Mouse (Mus musculus) forebrain, embryonic 11.5 days (tissue): ENCODE measurements around the gene Pik3ap1. TPM values are rescaled to one million over a fixed set of nuclear protein-coding genes. Genes with fewer than 3 reads are reported as not detected.

Experiments
- ATAC-seq: fragments of 200-750 bp; cut with Nextera tagmentation; replicated peaks from 2 replicates; pipeline ENCODE4 v1.8.0; 2017; ENCODE audit warnings: moderate TSS enrichment; ENCODE audit not compliant: low FRiP score
- DNase-seq: peaks from one replicate; pipeline ENCODE4 v3.0.0-alpha.2; 2017; ENCODE audit warnings: low spot score
- H3K27ac ChIP-seq: fragments of 300-500 bp; sonication (generic); 2 replicates; pipeline ENCODE4 v1.5.1; 2014; ENCODE audit warnings: low read depth, low read length
- H3K27me3 ChIP-seq: fragments of 300-500 bp; sonication (generic); 2 replicates; pipeline ENCODE4 v1.6.1; 2014; ENCODE audit warnings: mild to moderate bottlenecking, low read length, mixed read lengths; ENCODE audit not compliant: control insufficient read depth, insufficient read depth
- H3K36me3 ChIP-seq: fragments of 300-500 bp; sonication (generic); 2 replicates; pipeline ENCODE4 v1.6.1; 2014; ENCODE audit warnings: mild to moderate bottlenecking, low read length, moderate library complexity, mixed read lengths; ENCODE audit not compliant: control insufficient read depth, insufficient read depth
- H3K4me1 ChIP-seq: fragments of 300-500 bp; sonication (generic); replicated peaks from 2 replicates; pipeline ENCODE4 v1.6.1; 2014; ENCODE audit warnings: low read length, mixed read lengths; ENCODE audit not compliant: control insufficient read depth, insufficient read depth
- H3K4me2 ChIP-seq: fragments of 300-500 bp; sonication (generic); 2 replicates; pipeline ENCODE4 v1.6.1; 2014; ENCODE audit warnings: low read depth, mild to moderate bottlenecking, low read length, moderate library complexity, mixed read lengths; ENCODE audit not compliant: severe bottlenecking
- H3K4me3 ChIP-seq: fragments of 300-500 bp; sonication (generic); 2 replicates; pipeline ENCODE4 v1.5.1; 2014; ENCODE audit warnings: low read depth, low read length
- H3K9ac ChIP-seq: fragments of 300-500 bp; sonication (generic); 2 replicates; pipeline ENCODE4 v1.6.1; 2014; ENCODE audit warnings: low read length
- H3K9me3 ChIP-seq: fragments of 300-500 bp; sonication (generic); 2 replicates; pipeline ENCODE4 v1.6.1; 2016; ENCODE audit warnings: low read length, mixed read lengths; ENCODE audit not compliant: control insufficient read depth
- WGBS: fragments of 180-500 bp; shearing (Covaris S2); extraction: QIAGEN DNeasy Blood & Tissue Kit; methylation state at CpG from one replicate; pipeline ENCODE4 v1.1.7; 2014; 5-methylcytosine and 5-hydroxymethylcytosine counted together
- polyA plus RNA-seq: library from polyadenylated mRNA; unstranded; fragments of >200 nt; fragmentation: Nextera tagmentation; extraction: Ambion mirVana; gene quantifications from 2 replicates; pipeline ENCODE4 v1.2.1, GENCODE M21; 2014

The Pik3ap1 gene
- polyA plus RNA-seq, 1 experiment from 2014 or later, result 3.3 TPM

GRCm38 (mm10) chr19:41290952-41291619 lies 93.8 kb downstream of the Pik3ap1 start:
- Histone ChIP-seq H3K27me3 (no peaks in the 10 kb centered on the region), H3K4me3 (no peak overlapping the region), H3K27ac (no peak overlapping the region), H3K4me2 (no peak overlapping the region), H3K4me1 (no peaks in the 10 kb centered on the region), H3K9me3 (no peaks in the 10 kb centered on the region), H3K36me3 (no peaks in the 10 kb centered on the region), H3K9ac (no peak overlapping the region)
- ATAC-seq (no peak), DNase-seq (no peak)
- WGBS, result 58% methylated on average over 5 of the region's 5 CpGs

- Histone ChIP-seq H3K4me1 (no peaks in the 10 kb centered on the region), H3K4me2 (no peak overlapping the region), H3K27ac (no peak overlapping the region), H3K27me3 (no peaks in the 10 kb centered on the region), H3K4me3 (no peak overlapping the region), H3K9ac (no peak overlapping the region), H3K9me3 (no peaks in the 10 kb centered on the region), H3K36me3 (no peaks in the 10 kb centered on the region)
- WGBS, result 85% methylated on average over 6 of the region's 6 CpGs
- ATAC-seq (no peak), DNase-seq (no peak)
Observed at GRCm38 (mm10) chr19:41288568-41288967, 96.3 kb downstream of the Pik3ap1 start.

GRCm38 (mm10) chr19:41287224-41287623 lies 97.7 kb downstream of the Pik3ap1 start:
- Histone ChIP-seq H3K36me3 (no peaks in the 10 kb centered on the region), H3K27ac (no peak overlapping the region), H3K4me3 (no peak overlapping the region), H3K4me2 (no peak overlapping the region), H3K27me3 (no peaks in the 10 kb centered on the region), H3K4me1 (no peaks in the 10 kb centered on the region), H3K9me3 (no peaks in the 10 kb centered on the region), H3K9ac (no peak overlapping the region)
- ATAC-seq (no peak), DNase-seq (no peak)
- 86% methylated on average over 7 of the region's 7 CpGs for WGBS

- Histone ChIP-seq H3K27me3 (no peaks in the 10 kb centered on the region), H3K4me1 (no peaks in the 10 kb centered on the region; the same call in 1 of the 2 replicates), H3K9me3 (no peaks in the 10 kb centered on the region), H3K36me3 (no peaks in the 10 kb centered on the region), H3K4me3 (no peak overlapping the region), H3K4me2 (no peak overlapping the region), H3K27ac (no peak overlapping the region), H3K9ac (no peak overlapping the region)
- ATAC-seq (no peak), DNase-seq (no peak)
- 75% methylated on average over 6 of the region's 6 CpGs for WGBS
Observed at GRCm38 (mm10) chr19:41284515-41284914, 100.4 kb downstream of the Pik3ap1 start.

GRCm38 (mm10) chr19:41282718-41283117 lies 102.2 kb downstream of the Pik3ap1 start:
- no peak overlapping the region for H3K9ac ChIP-seq
- no peaks in the 10 kb centered on the region; the same call in 1 of the 2 replicates for H3K4me1 ChIP-seq
- DNase-seq (no peak), ATAC-seq (no peak)
- no peaks in the 10 kb centered on the region for H3K36me3 ChIP-seq
- WGBS, result 89% methylated on average over 5 of the region's 5 CpGs
- no peaks in the 10 kb centered on the region for H3K27me3 ChIP-seq
- H3K9me3 ChIP-seq, result no peaks in the 10 kb centered on the region
- no peak overlapping the region for H3K27ac ChIP-seq
- H3K4me3 ChIP-seq, result no peak overlapping the region
- H3K4me2 ChIP-seq, result no peak overlapping the region

GRCm38 (mm10) chr19:41282216-41282615 lies 102.7 kb downstream of the Pik3ap1 start:
- no peaks in the 10 kb centered on the region; the same call in 1 of the 2 replicates for H3K4me1 ChIP-seq
- 89% methylated on average over 4 of the region's 4 CpGs for WGBS
- ATAC-seq, result no peak
- no peak overlapping the region for H3K27ac ChIP-seq
- no peak for DNase-seq
- no peak overlapping the region for H3K4me2 ChIP-seq
- no peaks in the 10 kb centered on the region for H3K9me3 ChIP-seq
- no peak overlapping the region for H3K4me3 ChIP-seq
- H3K27me3 ChIP-seq, result no peaks in the 10 kb centered on the region
- H3K9ac ChIP-seq, result no peak overlapping the region
- H3K36me3 ChIP-seq, result no peaks in the 10 kb centered on the region

GRCm38 (mm10) chr19:41279724-41280244 lies 105.1 kb downstream of the Pik3ap1 start:
- Histone ChIP-seq H3K4me2 (no peak overlapping the region), H3K9me3 (no peaks in the 10 kb centered on the region), H3K9ac (no peak overlapping the region), H3K4me1 (no peaks in the 10 kb centered on the region; the same call in 1 of the 2 replicates), H3K27me3 (no peaks in the 10 kb centered on the region), H3K4me3 (no peak overlapping the region), H3K36me3 (no peaks in the 10 kb centered on the region), H3K27ac (no peak overlapping the region)
- 68% methylated on average over 8 of the region's 8 CpGs for WGBS
- ATAC-seq, result no peak
- DNase-seq, result no peak

- Histone ChIP-seq H3K36me3 (no peaks in the 10 kb centered on the region), H3K4me3 (no peak overlapping the region), H3K27me3 (no peaks in the 10 kb centered on the region), H3K27ac (no peak overlapping the region), H3K9ac (no peak overlapping the region), H3K4me1 (no peaks in the 10 kb centered on the region; the same call in 1 of the 2 replicates), H3K9me3 (no peaks in the 10 kb centered on the region), H3K4me2 (no peak overlapping the region)
- DNase-seq (no peak), ATAC-seq (no peak)
- 83% methylated on average over 7 of the region's 7 CpGs for WGBS
Observed at GRCm38 (mm10) chr19:41278606-41279005, 106.3 kb downstream of the Pik3ap1 start.

GRCm38 (mm10) chr19:41275588-41275987 lies 109.3 kb downstream of the Pik3ap1 start:
- no peaks in the 10 kb centered on the region for H3K27me3 ChIP-seq
- H3K9ac ChIP-seq, result no peak overlapping the region
- H3K4me2 ChIP-seq, result no peak overlapping the region
- H3K27ac ChIP-seq, result no peak overlapping the region
- H3K9me3 ChIP-seq, result no peaks in the 10 kb centered on the region
- no peaks in the 10 kb centered on the region for H3K36me3 ChIP-seq
- no peak overlapping the region for H3K4me3 ChIP-seq
- no peaks in the 10 kb centered on the region; the same call in 1 of the 2 replicates for H3K4me1 ChIP-seq
- no peak for DNase-seq
- no peak for ATAC-seq
- WGBS, result 68% methylated on average over 3 of the region's 3 CpGs
